Mouse (Mus musculus) telencephalon, adult 2 months (tissue): Measurements from ENCODE around the gene Slamf9.

Source experiments
- DNase-seq: peaks from one replicate; pipeline ENCODE4 v3.0.0-alpha.2; 2011; ENCODE audit warnings: low read depth, low spot score

Slamf9 gene

DNA sequence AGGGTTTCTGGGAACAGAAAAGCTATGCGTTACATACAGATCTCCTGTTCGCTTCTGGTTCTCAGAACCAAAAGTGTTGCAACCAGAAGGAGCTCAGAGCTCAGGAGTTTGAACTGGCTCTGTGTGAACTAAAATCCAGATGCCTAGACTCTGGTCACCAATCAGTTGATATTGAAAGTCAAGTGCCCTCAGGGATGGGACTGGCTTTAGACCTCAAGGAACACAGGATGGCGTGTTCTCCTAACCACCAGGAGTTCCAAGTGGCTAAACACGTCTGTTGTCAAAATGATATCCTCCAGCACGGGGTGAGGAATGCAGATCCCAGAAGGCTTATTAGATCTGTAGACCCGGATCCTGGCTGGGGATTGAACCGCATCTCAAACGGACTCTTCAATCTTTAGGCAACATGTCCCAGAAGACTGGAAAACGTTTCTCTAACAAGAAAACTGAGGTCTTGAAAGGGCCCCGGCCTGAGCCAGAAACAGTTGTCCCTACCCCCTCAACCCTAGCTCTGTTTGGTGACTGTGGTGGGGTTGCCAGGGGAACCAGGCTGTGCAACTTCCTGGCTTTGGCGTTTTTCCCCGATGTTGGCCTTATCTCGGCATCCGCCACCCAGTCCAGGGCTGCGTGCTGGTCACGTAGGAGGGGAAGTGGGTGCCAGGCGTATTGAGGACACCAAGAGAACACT, 38.5 kb downstream of the Slamf9 start:
- DNase-seq, result no peak

GRCm38 (mm10) chr1:172514213-172514529, 39.0 kb downstream of the Slamf9 start:
- DNase-seq, result no peak

DNA sequence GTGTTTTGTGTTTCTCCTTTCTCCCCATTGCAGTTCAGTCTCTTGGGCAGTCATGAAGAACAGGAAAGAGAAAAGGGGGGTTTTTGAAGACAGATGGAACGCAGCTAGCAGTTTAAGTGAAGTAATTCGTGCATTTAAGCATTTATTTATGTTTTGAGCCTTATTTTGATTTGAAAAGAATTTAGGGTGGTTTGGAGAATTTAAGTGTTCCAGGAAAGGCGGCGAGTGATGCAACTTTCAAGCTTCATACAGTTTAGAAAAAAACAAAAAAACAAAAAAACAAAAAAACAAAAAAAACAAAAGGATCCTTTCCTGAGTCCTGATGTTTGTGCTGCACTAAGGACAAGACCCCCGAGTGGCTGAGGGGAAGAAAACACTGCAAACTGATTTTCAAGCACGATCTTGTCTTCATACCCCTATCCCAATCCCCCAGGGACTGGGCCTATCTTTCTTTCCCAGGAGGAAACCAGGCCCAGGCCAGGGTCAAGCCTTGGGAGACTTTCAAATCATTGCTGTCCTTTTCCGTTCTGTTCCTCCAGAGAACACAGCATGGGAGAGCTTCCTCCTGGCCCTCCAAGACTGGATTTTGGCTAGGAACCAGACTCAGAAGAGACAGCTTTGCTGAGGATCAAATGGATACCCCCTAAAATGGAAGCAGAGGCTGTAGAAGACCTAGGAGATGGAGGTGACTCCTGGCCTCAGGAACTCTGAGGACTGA, 39.6 kb downstream of the Slamf9 start:
- no peak for DNase-seq

DNA sequence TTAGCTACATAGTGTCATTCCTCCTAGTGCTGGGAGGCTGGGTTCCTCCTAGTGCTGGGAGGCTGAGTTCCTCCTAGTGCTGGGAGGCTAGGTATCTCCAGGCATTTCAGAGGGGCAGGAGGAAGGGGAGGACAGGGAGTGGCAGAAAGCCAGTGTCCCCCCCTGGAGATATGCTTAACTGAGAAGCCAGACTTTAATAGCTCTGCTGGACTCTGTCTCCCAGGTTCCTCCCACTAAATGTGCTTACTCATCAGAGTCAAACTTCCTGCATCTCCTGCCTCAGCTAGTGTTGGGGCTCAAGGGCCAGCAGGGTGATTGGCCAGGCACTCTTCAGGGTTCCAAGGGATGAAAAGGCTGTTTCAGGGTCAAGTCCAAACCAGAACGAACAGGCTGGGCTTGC, 40.2 kb downstream of the Slamf9 start:
- DNase-seq, result no peak

DNA sequence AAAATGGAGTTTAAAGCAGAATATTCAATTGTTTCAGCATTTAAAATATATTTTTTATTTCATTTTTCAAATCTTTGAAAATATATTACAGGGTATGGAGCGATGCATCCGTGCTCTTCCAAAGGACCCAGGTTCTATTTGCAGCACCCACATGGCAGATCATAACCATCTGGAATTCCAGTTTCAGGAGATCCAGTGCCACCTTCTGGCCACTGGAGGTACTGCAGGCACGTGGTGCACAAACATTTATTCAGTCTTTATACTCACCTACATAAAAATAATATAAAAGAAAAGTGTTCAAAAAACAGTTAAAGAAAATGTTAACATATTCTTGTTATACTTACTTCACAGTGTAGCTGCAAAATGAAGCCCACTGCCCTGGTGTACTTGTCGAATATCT, 42.9 kb downstream of the Slamf9 start:
- no peak for DNase-seq

GRCm38 (mm10) chr1:172519644-172520043, 44.5 kb downstream of the Slamf9 start:
- DNase-seq, result no peak

DNA sequence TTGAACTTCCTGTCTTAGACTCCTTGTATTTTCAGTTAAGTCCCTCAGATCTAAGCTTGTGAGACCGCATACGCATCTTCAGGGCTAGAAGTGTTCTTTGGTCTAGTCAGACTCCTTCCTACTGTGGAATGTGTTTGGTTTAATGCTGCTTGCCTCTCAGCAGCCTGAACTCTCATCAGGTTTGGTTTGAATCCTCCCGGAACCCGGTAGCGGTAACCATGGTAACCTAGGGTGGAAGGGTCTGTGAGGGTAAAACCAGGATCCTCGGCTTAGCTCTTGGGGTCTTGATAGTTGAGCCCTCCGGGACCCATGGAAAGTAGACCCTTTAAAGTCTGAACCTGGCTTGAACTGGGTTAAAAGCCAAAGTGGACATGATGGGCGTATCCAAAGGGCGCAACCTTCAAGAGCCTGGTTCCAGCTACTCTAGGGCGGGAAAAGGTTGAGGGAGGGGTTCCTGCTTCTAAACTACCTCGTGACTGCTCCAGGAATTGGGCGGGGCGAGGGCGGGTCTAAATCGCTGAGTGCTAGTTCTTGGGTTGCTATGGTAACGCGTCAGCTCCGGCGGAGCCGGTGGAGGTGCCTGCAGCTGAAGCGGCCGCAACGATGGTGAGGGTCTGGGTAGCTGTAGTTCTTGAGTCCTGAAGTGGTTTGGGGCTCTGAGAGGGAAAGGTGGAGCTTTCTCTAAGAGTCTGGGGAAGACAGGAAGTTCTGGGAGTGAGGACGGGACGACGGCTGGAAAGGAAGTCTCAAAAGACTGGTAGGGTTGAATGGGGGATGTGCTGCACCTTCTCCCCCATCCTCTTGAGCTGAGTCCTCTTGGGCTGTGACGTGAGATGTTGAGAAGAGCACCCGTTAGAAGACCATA, 45.6 kb downstream of the Slamf9 start, which contains the start of gene Cfap45:
Cfap45 (plus strand) TSS at position 226 of the 865 bp plus-strand sequence.
- peak; percentile 77 for DNase-seq

DNA sequence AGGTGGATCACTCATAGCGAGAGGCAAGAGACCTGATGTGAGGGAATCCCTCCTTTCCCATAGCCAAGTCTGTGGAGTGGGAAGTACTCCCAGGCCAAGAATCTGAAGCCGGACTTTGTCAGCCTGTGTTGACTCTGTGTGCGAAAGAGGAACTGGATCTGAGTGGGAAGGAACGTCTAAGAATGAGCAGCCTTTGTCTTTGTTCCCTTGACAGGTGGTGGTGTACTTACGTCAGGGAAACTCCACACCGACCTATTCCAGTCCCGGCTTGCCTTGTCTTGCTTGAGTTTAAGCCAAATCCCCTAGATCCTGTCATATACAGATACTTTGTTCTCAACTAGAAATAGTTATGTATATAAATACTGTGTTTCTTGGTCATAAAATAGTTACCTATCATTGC, 47.4 kb downstream of the Slamf9 start:
- DNase-seq, result no peak

DNA sequence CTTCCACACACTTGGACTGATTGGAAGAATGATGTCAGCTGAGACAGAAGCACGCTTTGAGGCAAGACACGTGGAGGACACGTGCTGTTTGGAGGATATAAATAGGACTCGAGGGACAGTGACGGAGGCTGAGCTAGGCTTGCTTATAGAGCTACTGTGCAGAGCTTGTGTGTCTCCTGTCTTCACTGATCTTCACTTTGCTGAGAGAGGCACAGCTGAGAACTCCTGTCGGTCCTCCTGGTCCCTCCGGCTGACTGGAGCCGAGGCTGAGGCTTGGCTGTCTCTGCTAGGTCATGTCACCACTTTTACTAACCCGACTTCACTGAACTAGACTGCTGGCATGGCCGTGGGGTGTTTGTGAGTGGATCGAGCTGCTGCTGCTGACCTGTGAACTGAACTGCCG, 48.5 kb downstream of the Slamf9 start:
- DNase-seq, result no peak

- DNase-seq, result peak; percentile 41
Measured at GRCm38 (mm10) chr1:172525027-172525764, 50.0 kb downstream of the Slamf9 start.

GRCm38 (mm10) chr1:172525971-172526370, 50.8 kb downstream of the Slamf9 start:
- DNase-seq, result no peak

DNA sequence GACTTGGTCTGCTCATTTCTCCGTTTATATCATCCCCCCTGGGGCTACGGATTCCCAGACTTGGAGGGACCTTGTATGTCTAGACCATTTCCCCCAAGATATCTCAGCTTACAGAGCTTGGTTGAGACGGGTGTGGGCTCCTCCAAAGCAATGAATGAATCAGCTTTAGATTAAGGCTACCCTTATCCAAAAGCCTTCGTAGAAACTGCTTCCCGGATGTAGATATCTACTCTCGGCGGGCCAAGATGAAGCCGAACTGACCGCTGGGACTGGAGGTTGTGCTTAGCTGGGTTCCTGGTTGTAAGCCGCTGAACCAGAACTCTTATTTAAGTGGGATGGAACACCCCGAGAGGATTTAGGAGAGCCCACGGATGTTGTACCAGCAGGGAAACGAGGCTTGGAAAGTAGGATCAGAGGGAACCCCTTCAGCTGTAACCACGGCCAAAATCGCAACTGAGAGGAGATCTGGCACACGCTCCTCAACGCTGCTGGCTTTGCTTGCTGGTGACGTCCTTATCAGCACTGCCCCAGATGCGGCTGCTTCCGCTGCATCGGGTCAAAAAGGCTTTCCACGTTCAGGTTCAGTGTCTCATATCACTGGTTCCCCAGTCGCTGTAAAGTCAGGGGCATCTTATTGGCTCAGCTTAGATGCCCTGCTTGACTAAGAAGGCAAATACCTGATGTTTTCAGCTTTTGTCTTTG, 51.4 kb downstream of the Slamf9 start:
- DNase-seq, result no peak

- DNase-seq, result no peak
Measured at GRCm38 (mm10) chr1:172527431-172527830, 52.3 kb downstream of the Slamf9 start.
